Mouse (Mus musculus): ENCODE measurements around the gene Lsp1.

Lsp1 gene

DNA sequence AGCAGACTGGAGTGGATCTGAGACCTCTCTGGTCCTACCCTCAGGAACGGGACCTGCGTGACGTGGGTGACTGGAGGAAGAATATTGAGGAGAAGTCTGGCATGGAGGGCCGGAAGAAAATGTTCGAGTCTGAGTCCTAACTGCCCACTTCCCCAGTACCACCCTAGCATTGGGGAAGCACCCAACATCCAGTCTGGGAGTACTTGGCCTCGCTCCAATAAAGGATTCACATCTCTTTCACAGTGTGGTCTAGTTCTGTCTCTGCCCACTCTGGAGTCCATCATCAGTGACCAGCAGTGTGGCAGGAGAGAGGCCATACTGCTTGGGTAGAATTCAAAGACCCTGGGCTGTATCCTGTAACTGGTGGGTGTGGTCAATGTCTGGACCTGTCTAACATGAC lies 16.4 kb upstream of the Lsp1 start:
- DNase-seq (ENCODE audit: low read depth, low spot score), result no peak

DNA sequence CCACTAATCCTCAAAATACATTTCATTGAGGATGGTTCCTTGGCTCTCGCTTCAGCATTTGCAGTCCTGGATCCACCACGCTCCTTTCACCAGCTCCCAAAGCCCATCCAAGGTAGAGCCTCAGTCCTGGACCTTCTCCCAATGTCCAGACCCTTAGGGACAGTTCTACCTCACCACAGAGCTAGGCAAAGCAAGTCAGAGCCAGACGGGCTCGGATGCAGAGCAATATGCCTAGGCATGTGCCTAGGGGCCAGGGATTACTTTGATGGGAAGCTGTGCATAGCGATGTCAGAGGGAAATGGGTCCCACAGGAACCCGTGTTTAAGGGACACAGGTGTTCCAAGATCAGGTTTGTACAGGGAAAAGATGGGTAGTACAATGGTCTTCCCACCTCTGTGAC lies 15.3 kb upstream of the Lsp1 start:
- DNase-seq (ENCODE audit: low read depth, low spot score), result no peak

DNA sequence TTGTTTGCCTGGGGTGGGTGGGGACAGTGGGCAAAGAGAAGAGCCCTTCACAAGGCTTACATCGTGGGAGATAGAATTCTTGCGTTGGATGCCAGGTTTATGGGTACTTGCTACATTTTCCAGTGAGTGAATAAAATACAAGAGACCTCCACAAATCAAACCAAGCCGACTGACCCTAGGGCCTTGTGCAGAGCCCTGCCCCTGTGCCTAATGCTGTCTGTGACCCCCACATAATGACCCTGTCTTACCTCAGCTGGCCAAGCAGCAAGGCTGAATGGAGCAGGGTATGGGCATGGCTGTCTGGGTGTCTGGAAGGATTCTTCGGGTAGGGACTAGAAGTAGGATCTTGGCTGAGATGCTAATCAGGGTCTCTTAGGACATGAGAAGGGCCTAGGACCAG lies 14.3 kb upstream of the Lsp1 start:
- no peak for DNase-seq (ENCODE audit: low read depth, low spot score)

DNA sequence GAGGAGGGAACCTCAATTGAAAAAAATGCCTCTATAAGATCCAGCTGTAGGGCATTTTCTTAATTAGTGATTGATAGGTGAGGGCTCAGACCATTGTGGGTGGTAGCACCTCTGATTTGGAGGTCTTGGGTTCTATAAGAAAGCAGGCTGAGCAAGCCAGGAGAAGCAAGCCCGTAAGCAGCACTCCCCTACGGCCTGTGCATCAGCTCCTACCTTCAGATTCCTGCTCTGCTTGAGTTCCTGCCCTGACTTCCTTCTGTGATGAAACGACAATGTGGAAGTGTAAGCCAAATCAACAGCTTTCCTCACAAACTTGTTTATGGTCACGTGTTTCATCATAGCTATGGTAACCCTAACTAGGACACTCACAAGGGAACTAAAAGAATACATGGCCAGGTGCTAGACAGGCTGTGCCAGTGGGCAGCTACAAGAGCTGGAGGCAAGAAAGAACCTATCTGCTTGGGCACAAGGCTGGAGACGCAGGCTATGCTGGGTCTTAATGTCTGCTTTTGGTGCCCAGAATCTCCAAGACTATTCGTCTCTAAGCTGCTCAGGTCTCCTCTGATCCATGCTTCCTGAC lies 11.5 kb upstream of the Lsp1 start:
- no peak for DNase-seq (ENCODE audit: low read depth, low spot score)

DNA sequence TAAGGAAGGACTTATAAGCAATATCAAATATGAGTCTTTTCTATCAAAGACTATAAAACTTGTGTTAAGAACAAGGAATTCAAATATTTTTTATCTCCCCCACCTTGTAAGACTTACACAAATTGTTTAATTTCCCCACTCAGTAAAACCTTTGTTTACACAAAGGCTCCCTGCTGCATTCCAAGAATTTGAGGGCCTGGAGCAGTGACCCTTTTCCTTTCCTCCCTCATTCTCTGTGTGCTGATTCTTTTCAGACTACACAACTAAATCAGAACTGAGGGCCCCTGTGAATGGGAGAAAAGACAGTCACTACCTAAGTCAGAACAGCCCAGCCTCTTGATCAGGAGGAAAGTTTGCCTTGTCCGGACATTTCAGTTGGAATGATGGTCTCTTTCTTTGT lies 5.9 kb upstream of the Lsp1 start:
- no peak for DNase-seq (ENCODE audit: low read depth, low spot score)

DNA sequence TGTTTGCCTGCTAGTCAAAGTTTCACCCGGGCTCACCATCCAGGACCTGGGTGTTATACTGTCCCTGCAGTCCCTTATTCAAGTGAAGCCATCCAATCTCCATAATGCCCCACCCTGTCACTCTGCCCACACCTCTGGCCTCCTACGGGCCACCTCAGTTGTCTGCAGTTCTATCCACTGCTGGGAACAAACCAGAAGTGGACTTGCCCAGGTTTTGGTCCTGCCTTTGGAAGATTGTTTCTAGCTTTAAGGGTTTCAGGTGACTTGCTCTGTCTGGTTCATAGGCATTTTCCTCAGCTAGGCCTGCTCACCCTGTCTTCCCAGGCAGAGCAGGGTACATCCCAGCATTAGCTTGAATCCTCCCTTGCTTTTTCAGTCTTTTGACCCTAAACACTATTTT lies 5.4 kb upstream of the Lsp1 start:
- no peak for DNase-seq (ENCODE audit: low read depth, low spot score)

DNA sequence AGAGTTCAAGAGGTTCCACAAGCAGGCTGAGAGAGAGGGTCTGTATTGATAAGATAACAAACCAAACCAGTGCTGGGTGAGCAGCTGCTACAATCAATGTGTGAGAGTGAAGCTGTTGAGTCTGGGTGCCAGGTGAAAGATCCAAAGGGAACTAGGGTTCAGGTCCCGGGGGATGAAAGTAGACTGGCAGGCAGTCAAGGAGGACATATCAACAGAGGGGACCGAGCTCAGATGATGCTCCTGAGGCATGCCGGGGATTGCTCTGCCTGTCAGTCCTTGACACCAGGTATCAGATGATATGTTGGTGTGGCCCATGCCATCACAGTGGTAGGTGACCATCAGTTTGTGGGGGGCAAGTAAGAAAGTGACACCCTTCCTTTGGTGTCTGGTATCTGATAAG lies 3.8 kb upstream of the Lsp1 start:
- no peak for DNase-seq (ENCODE audit: low read depth, low spot score)

DNA sequence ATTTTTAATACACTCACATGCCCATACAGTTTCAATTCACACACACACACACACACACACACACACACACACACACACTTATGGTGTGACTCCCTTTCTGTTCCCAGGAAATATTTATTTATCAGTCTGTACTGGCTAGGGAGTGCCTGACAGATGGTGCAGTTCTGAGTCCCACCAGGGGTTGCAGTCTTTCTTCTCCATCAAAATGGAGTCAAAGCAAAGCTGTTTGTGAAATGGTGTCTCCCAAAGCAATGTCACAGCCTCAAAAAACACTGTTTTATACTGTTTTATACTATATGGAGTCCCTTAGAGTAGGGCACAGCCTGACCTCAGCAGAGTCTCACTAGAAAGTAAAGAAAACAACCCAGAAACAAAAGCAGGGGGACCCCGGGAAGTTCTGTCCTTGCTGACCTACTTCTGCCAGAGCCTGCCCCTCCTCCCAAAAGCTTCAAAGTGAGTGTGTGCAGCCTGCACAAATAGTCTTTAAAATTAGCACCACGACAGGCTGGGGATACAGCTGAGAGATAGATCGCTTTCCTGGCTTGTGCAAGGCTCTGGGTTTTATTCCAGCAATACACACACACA lies 3.3 kb upstream of the Lsp1 start:
- DNase-seq (ENCODE audit: low read depth, low spot score), result no peak

DNA sequence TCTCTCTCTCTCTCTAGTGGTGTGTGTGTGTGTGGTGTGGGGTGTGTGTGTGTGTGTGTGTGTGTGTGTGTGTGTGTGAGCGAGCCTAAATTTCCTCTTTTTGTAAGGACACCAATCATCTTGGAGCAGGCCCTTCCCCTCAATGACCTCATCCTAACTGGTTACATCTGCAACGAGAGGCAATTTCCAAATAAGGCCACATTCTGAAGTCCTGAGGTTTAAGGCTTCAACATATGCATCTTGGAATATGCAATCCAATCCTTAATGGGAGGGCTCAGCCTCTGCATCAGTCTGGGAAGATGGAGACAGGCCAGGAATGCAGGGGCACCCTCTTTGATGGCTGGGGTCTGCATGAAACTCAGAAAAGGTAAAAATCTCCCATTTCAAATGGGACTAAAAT lies 2.6 kb upstream of the Lsp1 start:
- DNase-seq (ENCODE audit: low read depth, low spot score), result no peak

DNA sequence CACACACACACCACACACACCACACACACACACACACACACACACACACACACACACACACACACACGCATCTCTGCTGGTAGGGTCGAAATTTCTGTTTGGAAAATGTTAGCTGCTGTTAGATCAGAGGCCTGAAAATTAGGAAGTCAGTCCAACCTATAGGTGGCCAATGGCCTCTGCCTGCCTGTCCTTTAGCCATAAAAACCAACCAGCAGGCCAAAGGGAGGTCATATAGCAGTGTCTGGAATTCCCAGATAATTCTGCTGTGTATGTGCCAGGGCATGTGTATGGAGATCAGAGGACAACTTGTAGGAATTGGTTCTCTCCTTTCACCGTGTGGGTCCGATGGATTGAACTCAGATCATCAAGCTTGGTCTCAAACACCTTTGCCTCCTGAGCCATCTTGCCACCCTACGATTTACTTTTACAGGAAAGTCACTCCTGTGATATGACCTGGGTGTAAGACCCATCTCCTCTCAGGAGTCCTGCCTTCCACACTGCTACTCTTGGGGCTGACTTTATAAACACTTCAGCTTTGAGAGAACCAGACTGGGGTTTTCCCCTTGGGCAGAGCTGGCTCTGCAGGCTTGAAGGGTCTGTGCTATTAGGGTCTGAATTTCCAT lies 1.8 kb upstream of the Lsp1 start:
- no peak for DNase-seq (ENCODE audit: low read depth, low spot score)

DNA sequence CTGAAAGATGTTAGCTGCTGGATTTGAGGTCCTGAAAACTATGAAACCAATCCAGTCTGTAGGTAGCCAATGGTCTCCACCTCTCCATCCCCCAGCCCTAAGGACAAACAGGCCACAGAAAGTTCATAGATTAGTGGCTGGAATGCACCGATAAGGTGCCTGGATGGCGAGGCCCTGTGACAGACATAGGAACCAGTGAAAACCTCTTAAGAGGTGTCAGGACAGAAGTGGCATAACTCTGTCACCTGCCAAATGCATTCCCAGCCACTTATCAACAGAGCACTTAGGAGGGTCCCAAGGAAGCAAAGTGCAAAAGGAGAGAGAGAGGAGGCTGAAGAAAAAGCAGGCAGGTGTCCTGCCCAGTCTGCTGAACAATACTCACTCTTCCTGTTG lies 1.3 kb upstream of the Lsp1 start:
- DNase-seq (ENCODE audit: low read depth, low spot score), result no peak

DNA sequence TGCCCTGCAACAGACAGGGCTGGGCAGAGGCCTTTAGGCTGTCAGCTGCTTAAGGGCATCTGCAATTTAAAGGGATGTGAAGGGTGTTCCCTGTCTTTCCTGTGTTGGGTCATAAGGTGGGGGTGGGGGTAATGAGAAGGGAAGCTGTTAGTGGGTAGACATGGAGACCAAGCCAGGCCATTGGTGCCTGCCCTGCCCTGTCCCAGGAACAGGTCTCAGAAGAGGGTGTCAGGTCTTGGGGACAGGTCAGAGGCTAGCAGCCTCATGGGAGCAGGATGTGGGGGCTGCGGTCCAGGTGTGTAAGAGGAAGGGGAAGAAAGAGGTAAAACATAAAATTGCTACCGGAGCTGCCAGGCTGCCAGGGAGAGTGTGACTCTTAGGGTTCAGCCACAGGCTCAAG lies 837 bp downstream of the Lsp1 start:
- peak; percentile 80 for DNase-seq (ENCODE audit: low read depth, low spot score)

DNA sequence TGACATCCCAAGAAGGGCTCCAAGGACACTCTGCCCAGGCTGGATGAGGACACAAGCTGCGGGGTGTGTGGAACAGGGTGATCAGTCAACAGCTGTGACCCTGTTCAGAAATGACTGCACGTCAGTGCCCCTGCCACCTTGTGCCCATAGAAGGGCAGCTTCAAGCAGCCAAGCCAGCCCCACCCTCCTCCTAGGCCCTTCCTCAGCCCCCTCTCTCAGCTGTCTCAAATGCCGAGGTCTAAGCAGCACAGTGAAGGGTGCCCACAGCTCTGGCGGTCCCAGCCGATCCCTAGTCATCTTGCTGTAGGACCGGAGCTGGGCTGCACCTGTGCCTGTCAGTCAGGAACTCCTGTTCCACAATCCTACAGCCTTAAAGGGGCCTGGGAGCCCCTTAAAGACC lies 1.6 kb downstream of the Lsp1 start:
- DNase-seq (ENCODE audit: low read depth, low spot score), result peak; percentile 77

DNA sequence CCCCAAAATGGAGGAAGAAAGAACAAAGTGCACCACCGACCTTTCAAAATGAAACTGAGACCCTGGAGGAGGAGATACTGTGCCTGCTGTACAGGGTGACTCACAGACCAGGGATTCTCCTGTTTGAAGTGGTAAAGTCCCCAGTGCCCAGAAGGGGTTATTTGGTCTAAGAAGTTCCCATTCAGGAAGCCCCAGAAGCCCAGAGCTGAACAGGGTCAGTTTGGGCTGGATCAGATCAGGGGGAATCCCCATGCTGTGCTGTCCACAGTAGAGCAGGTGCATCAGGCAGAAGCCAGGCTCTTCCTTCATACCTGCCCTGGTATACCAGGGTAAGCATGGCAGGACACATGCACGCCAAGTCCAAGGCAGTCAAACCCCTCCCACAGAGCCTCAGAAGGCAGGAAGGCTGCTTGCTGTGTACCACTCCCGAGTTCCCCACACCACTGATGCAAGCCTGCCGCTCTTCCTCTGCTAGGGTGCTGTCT lies 2.0 kb downstream of the Lsp1 start:
- DNase-seq (ENCODE audit: low read depth, low spot score), result peak; percentile 67

DNA sequence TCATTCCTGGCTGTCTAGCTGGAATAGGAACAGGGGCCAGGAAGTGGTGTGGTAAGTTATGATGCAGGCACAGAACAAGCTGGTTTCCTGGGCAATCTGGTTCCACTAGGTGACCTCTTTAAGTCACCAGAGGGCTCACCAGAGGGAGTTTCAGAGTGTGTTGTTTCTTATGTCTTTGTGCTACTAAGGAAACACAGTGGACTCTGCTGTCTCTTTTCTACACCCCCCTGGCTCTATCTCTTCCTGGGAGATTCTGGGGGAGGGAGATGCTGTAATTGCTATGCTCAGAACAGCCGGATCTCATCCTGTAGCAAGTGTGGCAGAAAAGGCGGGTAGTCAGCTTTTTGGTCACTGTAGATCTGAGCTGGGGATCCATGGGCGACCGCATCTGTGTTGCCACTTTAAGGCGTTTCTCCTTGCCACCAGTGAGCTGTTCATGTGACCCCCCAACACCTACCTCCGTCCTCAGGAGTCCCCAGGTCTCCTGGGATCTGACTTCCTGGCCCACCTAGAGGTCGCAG lies 9.6 kb downstream of the Lsp1 start:
- no peak for DNase-seq (ENCODE audit: low read depth, low spot score)

DNA sequence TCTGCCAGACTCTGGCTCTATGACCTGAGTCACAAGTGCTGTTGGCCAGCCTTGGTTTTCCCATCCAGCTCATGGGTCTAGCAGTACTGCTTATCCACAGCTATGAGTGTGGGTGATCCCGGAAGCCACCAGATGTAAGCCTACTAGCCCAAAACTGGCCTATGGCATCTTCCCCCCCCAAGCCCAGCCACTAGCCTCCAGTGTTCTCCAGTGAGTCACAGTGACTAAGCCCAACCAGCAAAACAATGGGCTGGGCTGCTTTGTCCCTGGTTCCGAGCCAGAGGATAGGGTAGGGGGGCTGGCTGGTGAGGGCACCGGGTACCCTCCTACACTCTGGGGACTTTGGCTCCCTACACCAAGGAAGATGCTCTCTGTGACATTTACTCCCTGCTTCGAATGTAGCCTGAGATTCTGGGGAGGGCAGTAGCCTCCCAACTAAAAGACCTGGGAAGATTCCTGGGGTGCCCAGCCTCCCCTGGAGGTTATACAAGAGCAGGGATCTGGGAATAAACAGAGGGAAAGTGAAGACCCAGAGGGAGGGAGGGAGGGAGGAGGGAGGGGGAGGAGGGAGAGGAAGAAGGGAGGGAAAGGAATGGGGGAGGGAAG lies 10.3 kb downstream of the Lsp1 start:
- no peak for DNase-seq (ENCODE audit: low read depth, low spot score)

DNA sequence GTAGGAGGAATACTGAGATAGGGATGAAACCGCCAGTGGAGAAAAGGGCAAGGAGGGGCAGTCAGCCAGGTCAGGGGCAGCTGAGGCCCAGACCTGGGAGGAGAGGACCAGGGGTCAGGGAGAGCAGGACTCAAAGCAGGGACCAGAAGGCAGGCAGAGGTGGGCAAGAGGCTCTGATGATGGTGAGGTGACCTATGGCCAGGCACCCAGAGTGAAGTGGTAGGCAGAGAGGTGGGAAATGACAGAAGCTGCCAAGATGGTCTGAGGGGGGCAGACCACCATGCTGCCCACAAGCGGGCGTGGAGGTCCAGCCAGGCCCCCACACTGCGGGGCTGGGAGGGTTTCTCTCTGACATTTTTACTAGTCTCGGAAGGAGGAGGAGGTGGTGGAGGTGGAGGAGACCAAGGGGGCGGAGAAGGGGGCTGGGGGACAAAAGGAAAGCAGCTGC lies 10.8 kb downstream of the Lsp1 start:
- DNase-seq (ENCODE audit: low read depth, low spot score), result no peak

DNA sequence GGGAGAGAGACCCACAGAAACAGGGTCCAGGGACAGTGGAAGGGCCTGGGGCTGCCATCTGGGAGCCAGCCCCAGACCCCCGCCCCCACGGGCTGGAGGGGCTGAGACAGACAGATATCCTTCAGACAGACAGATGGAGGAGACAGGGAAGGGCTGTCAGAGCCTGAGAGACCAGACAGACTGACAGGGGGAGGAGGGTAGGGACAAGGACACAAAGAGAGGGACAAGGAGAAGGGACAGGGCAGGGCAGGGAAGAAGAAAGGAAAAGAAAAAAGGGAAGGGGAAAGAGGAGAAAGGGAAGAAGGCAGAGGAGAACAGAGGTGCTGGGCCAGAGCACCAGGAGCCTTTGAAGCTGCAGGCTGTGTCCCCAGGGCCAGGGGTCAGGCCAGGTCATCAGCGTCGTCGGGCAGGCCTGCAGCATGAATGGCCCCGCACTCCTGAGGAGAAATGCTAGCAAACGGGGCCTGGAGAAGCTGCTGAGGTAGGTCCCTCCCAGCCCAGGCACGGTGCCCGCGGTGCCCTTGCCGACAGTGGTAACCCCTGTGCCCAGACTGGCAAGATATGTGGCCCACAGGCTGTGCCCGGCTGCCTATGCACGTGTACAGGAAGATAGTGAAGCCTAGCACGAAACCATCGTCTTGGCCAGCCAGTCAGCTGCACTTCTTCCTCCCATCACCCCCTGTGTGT lies 11.4 kb downstream of the Lsp1 start:
- no peak for DNase-seq (ENCODE audit: low read depth, low spot score)

DNA sequence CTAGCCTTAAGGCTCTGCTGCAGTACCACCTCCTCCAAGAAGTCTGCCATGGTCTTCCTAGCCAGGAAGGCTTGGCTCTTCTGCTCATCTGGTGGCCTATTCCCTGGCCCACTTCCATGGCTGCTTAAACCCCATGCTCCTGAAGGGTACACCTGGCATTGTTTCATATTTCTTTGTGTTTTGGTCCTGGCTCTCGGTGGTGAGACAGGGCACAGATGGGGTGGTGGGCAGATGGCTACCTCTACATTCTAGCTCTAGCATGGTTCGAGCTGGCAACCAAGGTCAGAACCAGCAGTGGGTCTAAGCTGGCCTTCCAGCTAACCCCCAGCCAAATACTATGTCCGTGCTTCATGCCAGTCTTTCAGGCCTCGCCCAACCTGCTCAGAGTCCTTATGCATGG lies 12.3 kb downstream of the Lsp1 start:
- no peak for DNase-seq (ENCODE audit: low read depth, low spot score)

DNA sequence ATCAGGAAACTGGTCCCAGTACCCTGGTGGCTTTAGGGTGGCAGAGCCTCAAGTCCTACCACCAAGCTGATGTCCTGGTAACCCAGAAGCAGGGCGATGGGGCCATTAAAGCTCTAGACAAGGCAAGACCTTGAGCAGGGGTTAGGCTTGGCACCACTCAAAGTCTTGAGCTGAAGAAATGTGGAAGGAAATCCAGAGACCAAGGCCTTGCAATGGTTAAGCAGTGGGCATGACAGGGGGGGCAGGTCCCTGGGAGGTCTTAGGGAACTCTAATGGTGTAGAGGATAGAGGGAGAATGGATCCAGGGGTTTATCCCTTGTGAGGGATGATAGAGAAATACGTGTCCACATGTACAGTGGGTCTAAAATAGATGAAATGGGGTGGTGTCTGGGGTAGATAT lies 12.9 kb downstream of the Lsp1 start:
- DNase-seq (ENCODE audit: low read depth, low spot score), result no peak

DNA sequence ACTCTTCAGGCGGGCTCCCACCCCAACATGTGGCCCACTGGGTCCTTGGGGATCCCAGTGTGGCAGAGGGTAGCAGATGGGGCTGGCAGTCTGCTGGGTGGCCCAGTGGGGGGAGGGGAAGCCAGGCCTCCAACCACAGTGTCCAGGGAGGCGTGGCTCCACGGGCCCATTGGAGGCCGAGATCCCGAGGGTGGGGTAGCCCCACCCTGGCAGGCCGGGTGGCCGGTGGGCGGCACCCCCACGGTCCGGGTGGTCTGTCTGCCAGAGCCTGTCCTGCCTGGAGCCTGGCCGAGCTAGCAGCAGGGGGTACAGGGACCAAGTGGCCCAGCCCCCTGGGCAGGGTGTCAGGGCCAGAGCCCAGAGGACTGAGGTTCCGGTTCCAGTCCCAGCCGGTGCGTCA lies 14.2 kb downstream of the Lsp1 start:
- no peak for DNase-seq (ENCODE audit: low read depth, low spot score)

DNA sequence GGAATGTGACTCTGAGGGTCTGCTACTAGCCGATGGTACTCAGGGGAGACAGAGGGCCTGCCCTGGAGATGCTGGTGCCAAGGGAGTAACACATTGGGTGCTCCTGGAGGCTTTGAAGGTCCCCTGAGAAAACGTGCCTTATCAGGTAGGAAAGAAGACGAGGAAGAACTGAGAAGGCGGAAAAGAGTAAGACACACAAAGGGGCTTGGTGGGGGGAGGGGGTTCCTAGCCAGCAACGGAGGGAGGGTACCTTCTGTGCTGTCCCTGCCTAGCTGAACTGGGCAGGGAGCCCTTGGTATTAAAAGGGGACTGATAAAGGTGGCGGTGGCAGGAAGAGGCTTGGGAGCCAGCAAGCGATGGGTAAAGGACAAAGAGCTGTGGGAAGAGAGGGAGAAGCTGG lies 15.0 kb downstream of the Lsp1 start:
- DNase-seq (ENCODE audit: low read depth, low spot score), result no peak
